Mouse (Mus musculus) lung, adult 2 months (tissue): ENCODE data around the gene Adamtsl3.

Experiments
- CTCF ChIP-seq: fragments of 200-500 bp; IDR thresholded peaks from 2 replicates; pipeline ENCODE4 v1.5.1; 2011; ENCODE audit warnings: mild to moderate bottlenecking, low read length, control low read depth; ENCODE audit not compliant: insufficient read depth
- POLR2A ChIP-seq: fragments of 200-500 bp; IDR thresholded peaks from 2 replicates; pipeline ENCODE4 v1.6.1; 2011; ENCODE audit warnings: low read depth, mild to moderate bottlenecking, control low read depth, low read length, borderline replicate concordance; ENCODE audit errors: extremely low read depth

DNA sequence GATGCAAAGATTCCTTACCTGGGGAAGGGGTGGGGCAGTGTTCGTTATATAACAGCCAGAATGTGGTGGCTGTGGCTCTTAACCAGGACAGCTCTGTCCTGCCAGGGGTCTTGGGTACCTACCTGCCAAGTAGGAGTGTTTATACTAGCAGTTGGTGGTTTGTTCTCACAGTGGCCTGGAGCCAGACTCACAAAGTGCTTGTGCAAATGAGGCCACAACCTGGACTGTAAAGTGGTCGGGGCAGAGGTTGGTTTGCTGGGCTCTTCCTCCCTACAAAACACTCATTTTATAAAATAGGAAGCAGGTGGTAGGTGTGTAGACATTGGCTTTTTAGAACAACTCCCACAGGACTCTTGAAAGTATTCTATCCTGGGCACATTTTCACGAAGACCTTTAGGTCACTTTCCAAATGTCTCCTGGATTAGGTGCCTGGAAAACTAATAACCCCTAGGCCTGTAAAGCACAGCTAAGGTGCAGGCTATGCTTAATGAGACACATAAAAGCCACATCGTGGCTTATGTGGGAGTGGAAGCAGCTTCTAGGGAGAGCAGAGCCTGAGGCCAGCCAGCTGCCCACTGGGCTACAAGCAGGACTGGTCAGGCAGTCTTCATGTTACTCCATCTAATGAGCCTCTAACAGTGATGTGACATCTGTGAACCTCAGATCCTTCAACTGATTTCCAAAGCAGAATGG, 47.5 kb downstream of the Adamtsl3 start:
- TF ChIP-seq CTCF (no peak), POLR2A (no peak)
